Mouse (Mus musculus) testis, adult 2 months (tissue): ENCODE results near the gene D430041D05Rik.

Source experiments
- CTCF ChIP-seq: fragments of 200-500 bp; IDR thresholded peaks from 2 replicates; pipeline ENCODE4 v1.5.1; 2012; ENCODE audit warnings: low read depth, mild to moderate bottlenecking, inconsistent platforms, low read length, moderate library complexity; ENCODE audit not compliant: control insufficient read depth, insufficient read depth, insufficient replicate concordance
- POLR2A ChIP-seq: fragments of 200-500 bp; IDR thresholded peaks from 2 replicates; pipeline ENCODE4 v1.6.1; 2012; ENCODE audit warnings: low read depth, mild to moderate bottlenecking, inconsistent platforms, low read length, moderate library complexity; ENCODE audit not compliant: control insufficient read depth

DNA sequence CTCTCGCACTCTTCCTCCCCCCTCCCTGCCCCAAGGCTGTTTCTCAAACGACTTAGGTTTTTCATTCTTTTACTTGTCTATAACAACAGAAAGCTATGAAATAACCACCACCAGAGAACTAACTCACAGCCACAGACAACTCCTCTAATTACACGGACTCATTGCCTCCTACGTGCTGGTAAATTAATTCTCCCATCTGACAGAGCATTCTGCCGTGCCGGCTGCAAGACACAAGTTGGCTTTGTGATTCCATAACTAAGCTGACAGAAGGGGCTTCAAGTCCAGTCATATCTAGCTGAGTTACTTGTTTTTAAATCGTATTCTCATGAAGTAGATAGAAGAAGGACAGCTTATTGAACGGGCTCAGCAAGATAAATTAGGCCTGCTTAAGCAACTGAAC is 205.2 kb downstream of the D430041D05Rik start:
- TF ChIP-seq CTCF (no peak), POLR2A (no peak)
